Mouse (Mus musculus): Measurements from ENCODE around the gene Psmb8. TPM values are rescaled to one million over a fixed set of nuclear protein-coding genes. Genes with fewer than 3 reads are reported as not detected.

Psmb8 gene
- total RNA-seq, 2 experiments from 2014 or later = 2.9 to 4.8 TPM

DNA sequence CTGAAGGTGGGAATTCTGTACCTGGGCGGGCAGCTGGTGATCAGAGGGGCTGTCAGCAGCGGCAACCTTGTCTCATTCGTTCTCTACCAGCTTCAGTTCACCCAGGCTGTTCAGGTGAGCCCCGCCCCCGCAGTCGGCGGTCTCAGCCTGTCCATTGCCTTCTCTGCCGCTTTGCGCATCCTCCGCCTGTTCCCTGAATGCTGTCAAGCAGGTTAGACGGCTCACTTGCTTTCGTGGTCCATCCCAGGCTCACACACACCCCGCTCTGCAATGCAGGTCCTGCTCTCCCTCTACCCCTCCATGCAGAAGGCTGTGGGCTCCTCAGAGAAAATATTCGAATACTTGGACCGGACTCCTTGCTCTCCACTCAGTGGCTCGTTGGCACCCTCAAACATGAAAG is 4.7 kb upstream of the Psmb8 start:
- no peak for DNase-seq

GRCm38 (mm10) chr17:34193468-34193867 is 4.1 kb upstream of the Psmb8 start:
- DNase-seq = no peak

- DNase-seq = no peak
Observed at GRCm38 (mm10) chr17:34194723-34195122, 2.8 kb upstream of the Psmb8 start.

DNA sequence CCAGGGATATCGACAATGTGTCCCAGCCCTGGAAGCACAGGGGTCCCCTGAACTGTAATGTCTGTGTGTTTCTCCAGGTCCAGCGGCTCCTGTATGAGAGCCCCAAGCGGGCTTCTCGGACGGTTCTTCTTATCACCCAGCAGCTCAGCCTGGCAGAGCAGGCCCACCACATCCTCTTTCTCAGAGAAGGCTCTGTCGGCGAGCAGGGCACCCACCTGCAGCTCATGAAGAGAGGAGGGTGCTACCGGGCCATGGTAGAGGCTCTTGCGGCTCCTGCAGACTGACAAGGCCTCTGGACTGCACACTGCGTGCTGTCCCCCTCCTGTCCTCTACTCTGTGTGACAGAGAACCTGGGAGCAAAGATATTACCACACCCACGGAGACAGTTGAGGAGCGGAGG is 1.0 kb upstream of the Psmb8 start:
- no peak for DNase-seq

- DNase-seq = peak; percentile 64
Observed at GRCm38 (mm10) chr17:34197904-34198520, 491 bp downstream of the Psmb8 start.

DNA sequence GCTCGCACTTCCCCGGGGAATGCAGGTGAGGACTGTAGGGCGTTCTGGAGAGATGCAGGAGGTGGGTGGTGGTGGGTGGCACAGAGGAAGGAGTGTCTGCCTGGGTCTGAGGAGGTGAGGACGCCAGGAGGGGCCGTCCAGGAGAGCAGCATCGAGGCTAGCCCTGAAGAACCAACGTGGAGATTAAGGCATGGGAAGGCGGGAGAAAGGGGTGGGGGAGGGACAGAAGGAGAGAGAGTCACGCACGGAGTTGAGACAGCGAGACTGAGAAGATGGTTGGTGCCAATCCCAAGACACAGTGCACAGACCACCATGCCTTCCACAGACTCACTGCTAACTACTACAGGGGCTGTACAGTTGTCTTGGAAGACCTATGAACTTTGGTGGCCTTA is 996 bp downstream of the Psmb8 start:
- no peak for DNase-seq

DNA sequence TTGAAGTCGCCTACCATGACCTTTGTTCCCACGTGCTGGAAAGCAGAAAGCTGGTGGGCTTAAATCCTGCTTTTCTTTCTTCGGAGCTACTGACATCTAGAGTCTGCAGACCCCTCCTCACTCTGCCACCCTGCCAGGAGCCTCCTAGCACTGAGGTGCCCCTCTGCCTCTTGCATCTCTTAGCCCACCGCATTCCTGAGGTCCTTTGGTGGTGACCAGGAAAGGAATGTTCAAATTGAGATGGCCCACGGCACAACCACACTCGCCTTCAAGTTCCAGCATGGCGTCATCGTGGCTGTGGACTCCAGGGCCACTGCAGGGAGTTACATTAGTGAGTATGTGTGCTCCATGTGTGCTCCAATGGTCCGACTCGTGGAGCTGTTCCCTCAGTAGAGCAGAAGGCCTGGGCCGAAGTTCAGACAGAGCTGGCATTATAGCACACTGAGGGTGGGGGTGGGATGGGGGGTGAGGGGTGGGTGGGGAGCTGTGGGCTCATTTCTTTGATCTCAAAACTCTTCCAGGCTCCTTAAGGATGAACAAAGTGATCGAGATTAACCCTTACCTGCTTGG is 1.6 kb downstream of the Psmb8 start:
- no peak for DNase-seq

DNA sequence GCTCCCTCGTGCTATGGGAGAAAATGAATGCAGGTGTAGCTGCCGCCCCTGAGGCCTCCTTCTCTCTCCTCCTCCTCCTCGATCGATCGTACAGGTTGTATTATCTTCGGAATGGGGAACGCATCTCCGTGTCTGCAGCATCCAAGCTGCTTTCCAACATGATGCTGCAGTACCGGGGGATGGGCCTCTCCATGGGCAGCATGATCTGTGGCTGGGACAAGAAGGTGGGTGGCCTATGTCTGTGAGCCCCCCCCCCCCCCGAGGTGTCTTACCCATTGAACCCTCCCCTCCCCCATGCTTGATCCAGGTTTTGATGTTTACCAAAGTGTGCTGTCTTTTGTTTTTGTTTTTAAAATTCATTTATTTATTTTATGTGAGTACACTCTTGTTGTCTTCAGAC is 2.5 kb downstream of the Psmb8 start:
- no peak for DNase-seq

DNA sequence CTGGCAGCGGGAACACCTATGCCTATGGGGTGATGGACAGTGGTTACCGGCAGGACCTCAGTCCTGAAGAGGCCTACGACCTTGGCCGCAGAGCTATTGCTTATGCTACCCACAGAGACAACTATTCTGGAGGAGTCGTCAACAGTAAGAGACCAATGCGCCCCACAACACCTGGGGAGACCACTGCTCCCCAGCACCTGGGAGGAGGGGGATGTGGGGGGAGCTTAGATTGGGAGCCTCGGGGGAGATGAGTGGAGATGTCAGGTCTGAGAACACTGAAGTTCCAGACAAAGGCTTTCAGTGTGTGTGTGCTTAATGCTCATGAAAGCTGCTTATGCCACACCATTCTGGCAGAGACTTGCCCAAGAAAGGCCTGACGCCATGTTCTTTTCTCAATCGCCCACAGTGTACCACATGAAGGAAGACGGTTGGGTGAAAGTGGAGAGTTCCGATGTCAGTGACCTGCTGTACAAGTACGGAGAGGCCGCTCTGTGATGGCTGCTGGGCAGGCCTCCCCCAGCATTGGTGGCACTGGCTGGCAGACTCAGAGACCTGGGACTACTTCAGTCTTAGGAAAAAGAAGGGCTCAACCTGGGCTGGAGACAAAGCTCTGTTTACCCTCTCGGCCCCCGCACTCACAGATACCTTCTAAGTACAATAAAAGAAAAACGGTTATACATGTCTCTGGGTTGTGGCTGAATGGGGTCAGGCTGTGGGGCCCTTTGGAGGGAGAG is 3.4 kb downstream of the Psmb8 start:
- no peak for DNase-seq

DNA sequence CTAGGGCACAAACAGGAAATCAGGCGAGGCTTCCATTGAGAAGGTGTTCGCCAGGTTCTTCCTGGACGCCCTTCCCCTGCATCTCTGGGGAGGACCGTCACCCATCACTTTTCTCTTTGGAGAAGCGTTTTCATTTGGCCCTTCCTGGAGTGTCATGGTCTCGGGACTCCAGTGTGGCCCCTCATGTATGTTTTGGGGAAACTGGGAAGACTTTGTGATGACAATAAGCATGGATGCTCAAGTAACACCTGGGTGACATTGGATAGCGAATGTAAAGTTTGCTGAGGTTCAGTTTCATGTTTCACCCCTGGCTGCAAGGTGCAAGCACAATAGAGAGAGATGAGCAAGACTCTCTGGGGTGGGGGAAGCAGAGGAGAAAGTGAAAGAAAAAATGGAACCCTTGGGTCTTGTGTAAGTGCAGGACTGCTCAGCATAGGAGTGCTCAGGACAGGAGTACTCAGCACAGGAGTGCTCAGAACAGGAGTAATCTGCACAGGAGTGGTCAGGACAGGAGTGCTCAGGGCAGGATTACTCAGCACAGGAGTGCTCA is 4.1 kb downstream of the Psmb8 start:
- DNase-seq = no peak

- no peak for DNase-seq
Observed at GRCm38 (mm10) chr17:34202760-34203442, 5.4 kb downstream of the Psmb8 start.

DNA sequence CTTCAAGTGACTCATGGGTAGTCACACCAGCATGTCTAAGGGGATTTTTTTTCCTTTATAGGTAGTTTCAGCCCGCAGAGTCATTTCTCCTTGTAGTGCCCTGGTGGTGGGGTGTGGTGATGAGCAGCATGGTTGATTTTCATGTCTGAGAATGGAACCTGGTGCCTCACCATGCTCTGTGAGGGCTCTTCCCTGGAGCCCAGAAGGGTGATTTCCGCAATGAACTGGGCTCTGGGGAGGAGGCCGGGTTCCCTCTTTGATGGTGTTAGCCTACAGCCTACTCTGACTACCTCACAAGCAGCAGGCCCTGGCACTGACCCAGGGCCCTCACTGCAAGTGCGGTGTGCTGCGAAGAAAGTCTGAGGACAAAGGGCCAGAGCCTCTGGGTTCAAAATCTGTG is 5.9 kb downstream of the Psmb8 start, which contains the start of gene Tap2:
TSS of gene Tap2 (plus strand) at position 84 of the 400 bp plus-strand sequence.
- no peak for DNase-seq

- DNase-seq = peak; percentile 79
Observed at GRCm38 (mm10) chr17:34204303-34205010, 6.9 kb downstream of the Psmb8 start.

DNA sequence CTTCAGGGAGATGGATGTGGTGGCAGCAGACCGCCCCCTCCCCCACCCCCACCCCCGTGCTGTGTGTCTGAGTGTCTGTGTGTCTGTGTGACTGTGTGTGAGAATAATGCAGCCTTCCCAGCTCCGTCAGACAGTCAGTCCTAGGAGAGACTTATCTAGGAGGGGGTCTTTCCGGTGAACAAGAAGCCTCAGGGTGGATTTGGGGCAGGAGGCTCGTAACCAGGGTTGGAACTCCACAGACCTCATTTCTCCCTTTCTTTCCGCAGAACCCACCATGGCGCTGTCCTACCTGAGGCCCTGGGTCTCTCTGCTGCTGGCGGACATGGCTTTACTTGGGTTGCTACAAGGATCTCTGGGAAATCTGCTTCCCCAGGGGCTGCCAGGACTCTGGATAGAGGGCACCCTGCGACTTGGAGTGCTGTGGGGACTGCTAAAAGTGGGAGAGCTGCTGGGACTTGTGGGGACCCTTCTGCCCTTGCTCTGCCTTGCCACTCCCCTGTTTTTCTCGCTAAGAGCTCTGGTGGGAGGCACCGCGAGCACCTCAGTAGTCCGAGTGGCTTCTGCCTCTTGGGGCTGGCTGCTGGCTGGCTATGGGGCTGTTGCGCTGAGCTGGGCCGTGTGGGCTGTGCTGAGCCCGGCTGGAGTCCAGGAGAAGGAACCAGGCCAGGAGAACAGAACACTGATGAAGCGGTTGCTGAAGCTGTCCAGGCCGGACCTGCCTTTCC is 7.7 kb downstream of the Psmb8 start:
- DNase-seq = peak; percentile 48

DNA sequence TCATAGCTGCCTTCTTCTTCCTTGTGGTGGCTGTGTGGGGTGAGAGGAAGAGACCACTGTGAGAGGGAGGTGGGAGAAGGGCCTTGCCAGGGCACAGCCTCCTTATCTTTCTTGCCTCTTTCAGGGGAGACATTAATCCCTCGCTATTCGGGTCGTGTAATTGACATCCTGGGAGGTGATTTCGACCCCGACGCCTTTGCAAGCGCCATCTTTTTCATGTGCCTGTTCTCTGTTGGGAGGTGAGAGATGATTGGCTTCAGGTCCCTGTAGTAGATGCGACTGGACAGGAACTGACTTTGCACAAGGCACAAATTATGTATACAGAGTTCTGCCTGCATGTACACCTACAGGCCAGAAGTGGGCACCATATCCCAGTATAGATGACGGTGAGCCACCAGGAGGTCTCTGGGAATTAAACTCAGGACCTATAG is 8.2 kb downstream of the Psmb8 start:
- DNase-seq = no peak

- DNase-seq = no peak
Observed at GRCm38 (mm10) chr17:34206731-34207130, 9.2 kb downstream of the Psmb8 start.

GRCm38 (mm10) chr17:34207456-34207855 is 9.9 kb downstream of the Psmb8 start:
- no peak for DNase-seq

DNA sequence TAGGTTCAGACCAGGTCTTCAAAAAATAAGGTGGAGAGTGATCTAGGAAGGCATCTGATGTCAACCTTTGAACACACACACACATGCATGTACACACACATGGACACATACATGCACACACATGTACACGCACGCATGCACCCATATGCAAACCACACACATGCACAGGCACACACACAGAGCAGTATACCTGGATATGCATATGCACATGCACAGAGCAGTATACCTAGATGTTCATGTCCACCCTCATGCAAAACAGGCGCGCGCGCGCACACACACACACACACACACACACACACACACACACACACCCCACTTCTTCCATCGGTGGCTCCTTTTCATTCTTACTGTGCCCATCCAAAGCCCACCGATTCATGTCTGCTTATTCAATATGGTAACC is 10.3 kb downstream of the Psmb8 start:
- no peak for DNase-seq

GRCm38 (mm10) chr17:34208421-34208820 is 10.9 kb downstream of the Psmb8 start:
- no peak for DNase-seq

- no peak for DNase-seq
Observed at GRCm38 (mm10) chr17:34209680-34210079, 12.2 kb downstream of the Psmb8 start.

DNA sequence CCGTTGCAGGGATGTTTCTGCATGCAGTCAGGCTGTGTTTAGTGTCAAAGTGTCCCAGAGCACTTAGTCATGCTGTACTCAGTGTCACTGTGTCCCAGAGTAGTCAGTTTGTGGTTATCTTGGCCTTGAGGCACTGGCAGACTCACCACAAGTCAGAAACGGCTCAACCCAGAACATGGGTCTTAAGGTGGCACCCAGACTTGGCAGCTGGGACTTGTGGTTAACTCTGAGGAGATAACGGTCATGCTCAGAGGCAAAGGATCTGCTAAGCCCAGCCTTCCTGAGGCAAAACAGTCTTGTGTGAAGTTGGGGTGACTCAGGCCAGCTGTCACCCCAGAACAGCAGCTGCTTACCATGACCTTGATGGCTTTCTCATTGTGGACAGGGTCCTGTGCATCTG is 13.1 kb downstream of the Psmb8 start:
- no peak for DNase-seq

Data from gastrocnemius, postnatal 25 days (tissue).